Mouse (Mus musculus): ENCODE measurements around the gene Kcnip1. TPM values are rescaled to one million over a fixed set of nuclear protein-coding genes. Genes with fewer than 3 reads are reported as not detected.

The Kcnip1 gene
- polyA plus RNA-seq, 1 experiment from 2014 or later: 0.27 TPM

DNA sequence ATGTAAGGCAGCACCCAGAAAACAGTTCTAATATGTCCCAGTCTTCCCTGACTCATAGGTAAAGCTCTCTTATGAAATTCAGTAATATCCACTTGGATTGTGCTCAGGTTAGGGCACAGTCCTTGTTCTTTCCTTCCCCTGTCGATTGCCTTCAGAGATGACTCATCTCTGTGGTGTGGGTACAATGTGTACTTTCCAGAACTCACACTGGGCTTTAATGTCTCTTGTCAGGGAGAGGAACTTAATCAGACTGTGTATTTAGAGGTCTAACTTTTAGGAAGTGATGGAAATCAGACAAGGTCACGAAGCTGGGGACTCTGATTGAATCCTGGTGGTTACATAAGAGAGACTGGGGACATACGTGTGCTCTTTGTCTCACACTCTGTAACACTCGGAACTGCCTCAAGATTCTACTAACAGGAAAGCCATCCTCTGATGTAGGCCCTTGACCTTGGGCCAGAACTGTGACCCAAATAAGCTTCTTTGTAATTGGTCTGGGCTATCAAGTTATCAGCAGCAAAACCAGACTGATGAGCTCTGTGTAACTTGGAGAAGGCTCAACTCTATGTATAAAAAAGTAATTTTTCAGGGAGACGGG, 110.1 kb downstream of the Kcnip1 start:
- ATAC-seq: peak; percentile 75
- Histone ChIP-seq H3K4me1 (ENCODE audit: insufficient read depth, low read depth, low read length) (no peaks in the 10 kb centered on the region), H3K27ac (ENCODE audit: low read length) (no peak overlapping the region), H3K9ac (replicated peaks; ENCODE audit: low read depth) (no peak overlapping the region), H3K4me3 (ENCODE audit: low read depth, low read length) (no peak overlapping the region), H3K4me2 (replicated peaks; ENCODE audit: low read depth, low read length) (no peak overlapping the region), H3K9me3 (ENCODE audit: low read length) (no peaks in the 10 kb centered on the region), H3K36me3 (ENCODE audit: insufficient read depth, low read length) (no peaks in the 10 kb centered on the region), H3K27me3 (replicated peaks; ENCODE audit: insufficient read depth, low read length) (no peaks in the 10 kb centered on the region)
- TF ChIP-seq EP300 (IDR thresholded peaks at IDR 0.05): peak; percentile 90
- no peak for TF ChIP-seq CTCF (IDR thresholded peaks at IDR 0.05)
- WGBS: 52% methylated on average over 5 of the region's 5 CpGs
- DNase-seq (ENCODE audit: low spot score): peak; percentile 46

GRCm38 (mm10) chr11:33874925-33875324, 118.0 kb downstream of the Kcnip1 start:
- Histone ChIP-seq H3K4me3 (ENCODE audit: low read depth, low read length) (no peak overlapping the region), H3K27me3 (replicated peaks; ENCODE audit: insufficient read depth, low read length) (no peaks in the 10 kb centered on the region), H3K4me2 (replicated peaks; ENCODE audit: low read depth, low read length) (no peak overlapping the region), H3K4me1 (ENCODE audit: insufficient read depth, low read depth, low read length) (peaks cover 18% of the 10 kb centered on the region), H3K9ac (replicated peaks; ENCODE audit: low read depth) (no peak overlapping the region), H3K36me3 (ENCODE audit: insufficient read depth, low read length) (no peaks in the 10 kb centered on the region), H3K9me3 (ENCODE audit: low read length) (no peaks in the 10 kb centered on the region), H3K27ac (ENCODE audit: low read length) (no peak overlapping the region)
- TF ChIP-seq EP300 (IDR thresholded peaks at IDR 0.05) (no peak), CTCF (IDR thresholded peaks at IDR 0.05) (no peak)
- no peak for ATAC-seq
- no peak for DNase-seq (ENCODE audit: low spot score)

DNA sequence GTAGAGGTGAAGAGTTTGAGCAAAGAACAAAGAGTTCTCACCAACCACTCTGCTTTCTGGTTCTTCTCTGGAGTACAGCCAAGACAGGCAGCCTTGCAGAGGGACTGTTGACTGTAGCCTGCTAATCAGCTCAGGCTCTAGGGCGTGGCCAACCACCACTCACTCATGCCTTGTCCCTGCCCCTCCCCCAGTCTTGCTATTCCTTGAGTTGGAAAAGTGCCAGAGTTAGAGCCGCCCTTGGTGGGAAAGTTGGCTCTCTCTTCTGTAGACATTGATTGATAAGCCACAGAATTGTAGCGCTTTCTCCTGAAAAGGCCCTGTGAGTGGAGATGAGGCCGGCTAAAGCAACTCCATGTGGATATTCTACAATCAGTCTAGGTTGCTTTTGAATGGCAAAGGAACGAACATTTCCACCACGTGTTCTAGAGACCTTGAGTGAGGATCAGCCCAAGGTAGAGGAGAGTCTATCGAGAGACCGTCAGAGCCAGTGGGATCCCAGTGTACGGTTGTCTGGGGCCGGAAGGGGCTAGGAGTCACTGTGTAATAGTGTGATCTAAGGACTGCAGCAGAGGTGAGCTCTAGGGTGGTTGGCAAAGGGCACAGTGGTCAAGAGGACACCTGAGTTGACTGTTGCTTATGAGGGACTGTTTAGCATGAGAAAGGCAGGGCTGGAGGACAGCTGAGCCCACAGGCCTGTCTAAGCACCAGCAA, 119.7 kb downstream of the Kcnip1 start:
- Histone ChIP-seq H3K27me3 (replicated peaks; ENCODE audit: insufficient read depth, low read length) (no peaks in the 10 kb centered on the region), H3K4me2 (replicated peaks; ENCODE audit: low read depth, low read length) (no peak overlapping the region), H3K4me1 (ENCODE audit: insufficient read depth, low read depth, low read length) (peaks cover 18% of the 10 kb centered on the region), H3K9ac (replicated peaks; ENCODE audit: low read depth) (no peak overlapping the region), H3K36me3 (ENCODE audit: insufficient read depth, low read length) (no peaks in the 10 kb centered on the region), H3K4me3 (ENCODE audit: low read depth, low read length) (no peak overlapping the region), H3K27ac (ENCODE audit: low read length) (peak overlapping the region; percentile 54; the same call in 1 of the 2 replicates), H3K9me3 (ENCODE audit: low read length) (no peaks in the 10 kb centered on the region)
- ATAC-seq (peak; percentile 91), DNase-seq (ENCODE audit: low spot score) (peak; percentile 90)
- 25% methylated on average over 10 of the region's 10 CpGs for WGBS
- TF ChIP-seq CTCF (IDR thresholded peaks at IDR 0.05) (no peak), EP300 (IDR thresholded peaks at IDR 0.05) (peak; percentile 82)

GRCm38 (mm10) chr11:33872716-33873048, 120.3 kb downstream of the Kcnip1 start:
- no peak overlapping the region for H3K4me2 ChIP-seq (replicated peaks; ENCODE audit: low read depth, low read length)
- ATAC-seq: peak; percentile 9; the same call in 1 of the 2 replicates
- no peak overlapping the region for H3K4me3 ChIP-seq (ENCODE audit: low read depth, low read length)
- peak overlapping the region; percentile 54 for H3K27ac ChIP-seq (ENCODE audit: low read length)
- no peaks in the 10 kb centered on the region for H3K9me3 ChIP-seq (ENCODE audit: low read length)
- no peak overlapping the region for H3K9ac ChIP-seq (replicated peaks; ENCODE audit: low read depth)
- peaks cover 18% of the 10 kb centered on the region for H3K4me1 ChIP-seq (ENCODE audit: insufficient read depth, low read depth, low read length)
- WGBS: 22% methylated on average over 2 of the region's 2 CpGs
- H3K27me3 ChIP-seq (replicated peaks; ENCODE audit: insufficient read depth, low read length): no peaks in the 10 kb centered on the region
- no peak for DNase-seq (ENCODE audit: low spot score)
- no peaks in the 10 kb centered on the region for H3K36me3 ChIP-seq (ENCODE audit: insufficient read depth, low read length)
- TF ChIP-seq EP300 (IDR thresholded peaks at IDR 0.05) (no peak), CTCF (IDR thresholded peaks at IDR 0.05) (no peak)

DNA sequence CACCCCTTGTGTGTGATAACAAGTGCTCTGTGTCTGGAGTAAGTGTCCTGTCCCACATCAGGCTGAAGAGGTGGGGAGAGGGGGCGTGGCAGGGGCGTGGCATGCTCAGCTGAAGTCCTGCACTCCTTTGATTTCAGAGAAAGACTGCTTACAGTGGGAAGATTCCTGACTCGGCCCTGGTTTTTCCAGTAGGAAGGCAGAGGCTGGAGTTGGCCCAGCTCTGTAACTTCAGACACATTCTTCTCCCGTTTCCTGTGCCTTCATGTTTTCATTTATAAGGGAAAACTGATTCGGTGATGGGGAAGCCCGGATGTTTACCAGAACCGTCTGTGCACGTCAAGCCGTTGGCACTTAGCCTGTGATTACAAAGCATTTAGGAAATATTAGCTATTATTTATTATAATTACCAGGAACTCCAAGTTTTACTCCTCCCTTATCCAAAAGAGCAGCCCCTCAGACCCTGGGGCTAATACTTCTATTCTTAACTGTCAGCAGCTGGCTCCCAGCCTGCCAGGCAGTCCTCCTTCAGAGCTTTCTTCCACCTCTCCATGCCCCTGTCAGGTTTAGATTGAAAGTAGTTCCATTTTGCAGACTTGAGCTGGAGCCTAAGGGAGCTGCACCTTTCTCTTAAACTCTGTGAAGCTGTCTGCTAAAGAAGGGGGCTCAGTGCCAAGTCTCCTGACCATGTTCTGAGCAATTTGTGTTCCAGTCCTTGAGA, 120.8 kb downstream of the Kcnip1 start:
- WGBS: 17% methylated on average over 9 of the region's 9 CpGs
- peak; percentile 63 for ATAC-seq
- DNase-seq (ENCODE audit: low spot score): peak; percentile 77

DNA sequence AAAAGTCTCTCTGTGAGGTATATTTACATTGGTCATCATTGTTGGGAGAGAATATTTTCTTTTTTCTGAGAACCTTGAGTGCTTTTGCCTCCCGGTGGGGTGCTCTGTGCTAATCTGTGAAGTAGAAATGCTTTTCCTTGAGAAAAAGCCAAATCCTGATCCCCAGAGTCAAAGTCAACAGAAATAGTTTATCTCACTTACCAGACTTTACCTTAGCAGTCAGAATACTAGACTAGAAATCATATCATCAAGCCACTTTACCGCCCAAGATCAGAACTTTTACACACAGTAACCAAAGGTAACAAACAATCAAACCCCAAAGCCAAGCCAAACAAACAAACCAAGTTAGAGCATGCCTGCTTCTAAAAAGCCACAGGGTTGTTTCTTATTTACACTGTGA, 122.7 kb downstream of the Kcnip1 start:
- Histone ChIP-seq H3K36me3 (ENCODE audit: insufficient read depth, low read length) (no peaks in the 10 kb centered on the region), H3K9me3 (ENCODE audit: low read length) (no peaks in the 10 kb centered on the region), H3K4me3 (ENCODE audit: low read depth, low read length) (no peak overlapping the region), H3K9ac (replicated peaks; ENCODE audit: low read depth) (no peak overlapping the region), H3K4me2 (replicated peaks; ENCODE audit: low read depth, low read length) (no peak overlapping the region), H3K27ac (ENCODE audit: low read length) (no peak overlapping the region), H3K27me3 (replicated peaks; ENCODE audit: insufficient read depth, low read length) (no peaks in the 10 kb centered on the region), H3K4me1 (ENCODE audit: insufficient read depth, low read depth, low read length) (peaks cover 18% of the 10 kb centered on the region)
- ATAC-seq (no peak), DNase-seq (ENCODE audit: low spot score) (no peak)
- WGBS: 62% methylated on average over 2 of the region's 2 CpGs
- TF ChIP-seq EP300 (IDR thresholded peaks at IDR 0.05): no peak
- no peak for TF ChIP-seq CTCF (IDR thresholded peaks at IDR 0.05)

More for the DNA sequence above, 120.8 kb downstream of the Kcnip1 start:
- no peak overlapping the region for H3K4me2 ChIP-seq (replicated peaks; ENCODE audit: low read depth, low read length)
- no peak overlapping the region for H3K9ac ChIP-seq (replicated peaks; ENCODE audit: low read depth)
- no peaks in the 10 kb centered on the region for H3K9me3 ChIP-seq (ENCODE audit: low read length)
- H3K4me1 ChIP-seq (ENCODE audit: insufficient read depth, low read depth, low read length): peaks cover 18% of the 10 kb centered on the region
- H3K4me3 ChIP-seq (ENCODE audit: low read depth, low read length): no peak overlapping the region
- H3K27me3 ChIP-seq (replicated peaks; ENCODE audit: insufficient read depth, low read length): no peaks in the 10 kb centered on the region
- peak; percentile 89 for TF ChIP-seq EP300 (IDR thresholded peaks at IDR 0.05)
- no peak for TF ChIP-seq CTCF (IDR thresholded peaks at IDR 0.05)
- no peaks in the 10 kb centered on the region for H3K36me3 ChIP-seq (ENCODE audit: insufficient read depth, low read length)
- peak overlapping the region; percentile 54 for H3K27ac ChIP-seq (ENCODE audit: low read length)

Measured in lung, postnatal 0 days (tissue).